Mouse (Mus musculus) bone marrow macrophage, adult 2 months (primary cell): ENCODE measurements at regions not wholly inside any gene's neighbourhood (a gene's known extent, or its start where the extent isn't known, plus 50 kb on each side); places are given as distances from the start of the nearest gene placed in this dataset.

Experiments used
- CTCF ChIP-seq: IDR thresholded peaks from 2 replicates; pipeline ENCODE4 v1.5.1; 2012; ENCODE audit warnings: low read depth, mild to moderate bottlenecking, low read length, moderate library complexity
- POLR2A ChIP-seq: IDR thresholded peaks from 2 replicates; pipeline ENCODE4 v1.6.1; 2012; ENCODE audit warnings: mild to moderate bottlenecking, low read depth, low read length, borderline replicate concordance

GRCm38 (mm10) chr16:29847734-29848133 is 216.4 kb upstream of the Hes1 start:
- TF ChIP-seq POLR2A (no peak), CTCF (no peak)
